Mouse (Mus musculus) testis, adult 2 months (tissue): ENCODE measurements around the gene Rps27l. TPM values are rescaled to one million over a fixed set of nuclear protein-coding genes. Genes with fewer than 3 reads are reported as not detected.

Experiments
- H3K27ac ChIP-seq: fragments of 200-500 bp; 2 replicates; pipeline ENCODE4 v1.5.1; 2012; ENCODE audit warnings: low read depth, low read length; ENCODE audit not compliant: control insufficient read depth, insufficient read depth
- H3K27me3 ChIP-seq: fragments of 200-500 bp; 2 replicates; pipeline ENCODE4 v1.6.1; 2012; ENCODE audit warnings: mild to moderate bottlenecking, low read length, moderate library complexity; ENCODE audit not compliant: control insufficient read depth, insufficient read depth
- H3K36me3 ChIP-seq: fragments of 200-500 bp; 2 replicates; pipeline ENCODE4 v1.6.1; 2012; ENCODE audit warnings: mild to moderate bottlenecking, low read length; ENCODE audit not compliant: control insufficient read depth, insufficient read depth
- H3K4me1 ChIP-seq: fragments of 200-500 bp; 2 replicates; pipeline ENCODE4 v1.6.1; 2012; ENCODE audit warnings: low read length; ENCODE audit not compliant: control insufficient read depth, insufficient read depth
- H3K4me3 ChIP-seq: fragments of 200-500 bp; 2 replicates; pipeline ENCODE4 v1.5.1; 2012; ENCODE audit warnings: low read depth, mild to moderate bottlenecking, low read length, moderate library complexity, mixed read lengths; ENCODE audit not compliant: control insufficient read depth
- CTCF ChIP-seq: fragments of 200-500 bp; IDR thresholded peaks from 2 replicates; pipeline ENCODE4 v1.5.1; 2012; ENCODE audit warnings: low read depth, mild to moderate bottlenecking, inconsistent platforms, low read length, moderate library complexity; ENCODE audit not compliant: control insufficient read depth, insufficient read depth, insufficient replicate concordance
- POLR2A ChIP-seq: fragments of 200-500 bp; IDR thresholded peaks from 2 replicates; pipeline ENCODE4 v1.6.1; 2012; ENCODE audit warnings: low read depth, mild to moderate bottlenecking, inconsistent platforms, low read length, moderate library complexity; ENCODE audit not compliant: control insufficient read depth
- polyA plus RNA-seq: library from polyadenylated mRNA; depleted of rRNA; stranded (reverse); fragments of >200 nt; gene quantifications from 2 replicates; pipeline ENCODE4 v1.2.3, GENCODE M21; 2012

Rps27l gene
- polyA plus RNA-seq, 1 experiment: 75.7 TPM

GRCm38 (mm10) chr9:66967492-66967891 lies 21.6 kb downstream of the Rps27l start:
- TF ChIP-seq CTCF: no peak
- no peak for TF ChIP-seq POLR2A
- Histone ChIP-seq H3K27me3 (no peaks in the 10 kb centered on the region), H3K36me3 (no peaks in the 10 kb centered on the region; the same call in 1 of the 2 replicates), H3K4me1 (no peaks in the 10 kb centered on the region), H3K4me3 (no peak overlapping the region), H3K27ac (no peak overlapping the region)

GRCm38 (mm10) chr9:66971116-66971515 lies 25.2 kb downstream of the Rps27l start:
- H3K4me1 ChIP-seq: no peaks in the 10 kb centered on the region; the same call in 1 of the 2 replicates
- no peak overlapping the region for H3K4me3 ChIP-seq
- no peak overlapping the region for H3K27ac ChIP-seq
- H3K27me3 ChIP-seq: no peaks in the 10 kb centered on the region
- H3K36me3 ChIP-seq: no peaks in the 10 kb centered on the region; the same call in 1 of the 2 replicates
- TF ChIP-seq POLR2A: no peak
- no peak for TF ChIP-seq CTCF

- TF ChIP-seq CTCF (no peak), POLR2A (no peak)
- Histone ChIP-seq H3K36me3 (no peaks in the 10 kb centered on the region; the same call in 1 of the 2 replicates), H3K27ac (peak overlapping the region; percentile 41), H3K4me1 (peaks cover 2% of the 10 kb centered on the region; the same call in 1 of the 2 replicates), H3K27me3 (no peaks in the 10 kb centered on the region), H3K4me3 (peak overlapping the region; percentile 86)
Observed at GRCm38 (mm10) chr9:66974721-66975225, 28.9 kb downstream of the Rps27l start.

- TF ChIP-seq POLR2A (peak; percentile 48; the same call in 1 of the 2 replicates), CTCF (no peak)
- no peaks in the 10 kb centered on the region for H3K27me3 ChIP-seq
- no peaks in the 10 kb centered on the region; the same call in 1 of the 2 replicates for H3K36me3 ChIP-seq
- peaks cover 2% of the 10 kb centered on the region; the same call in 1 of the 2 replicates for H3K4me1 ChIP-seq
- H3K4me3 ChIP-seq: peak within 1 kb of the TSS; percentile 86
- peak within 1 kb of the TSS; percentile 41 for H3K27ac ChIP-seq
Observed at GRCm38 (mm10) chr9:66975239-66975645, 29.4 kb downstream of the Rps27l start, which contains the start of gene Lactb. Lactb (minus strand) TSS chr9:66975484.

- TF ChIP-seq CTCF (no peak), POLR2A (no peak)
Observed at GRCm38 (mm10) chr9:66977121-66977520, 31.2 kb downstream of the Rps27l start.

GRCm38 (mm10) chr9:66977982-66978381 lies 32.1 kb downstream of the Rps27l start:
- TF ChIP-seq POLR2A (no peak), CTCF (no peak)
- Histone ChIP-seq H3K4me3 (no peak overlapping the region), H3K36me3 (no peaks in the 10 kb centered on the region), H3K4me1 (peaks cover 2% of the 10 kb centered on the region; the same call in 1 of the 2 replicates), H3K27me3 (no peaks in the 10 kb centered on the region), H3K27ac (no peak overlapping the region)

More at GRCm38 (mm10) chr9:66977121-66977520, 31.2 kb downstream of the Rps27l start:
- Histone ChIP-seq H3K4me1 (peaks cover 2% of the 10 kb centered on the region; the same call in 1 of the 2 replicates), H3K36me3 (no peaks in the 10 kb centered on the region), H3K27me3 (no peaks in the 10 kb centered on the region), H3K4me3 (no peak overlapping the region), H3K27ac (no peak overlapping the region)

GRCm38 (mm10) chr9:66978468-66978867 lies 32.6 kb downstream of the Rps27l start:
- Histone ChIP-seq H3K27me3 (no peaks in the 10 kb centered on the region), H3K27ac (no peak overlapping the region), H3K4me1 (peaks cover 2% of the 10 kb centered on the region; the same call in 1 of the 2 replicates), H3K36me3 (no peaks in the 10 kb centered on the region), H3K4me3 (no peak overlapping the region)
- TF ChIP-seq POLR2A: no peak
- TF ChIP-seq CTCF: no peak

GRCm38 (mm10) chr9:66980458-66980857 lies 34.6 kb downstream of the Rps27l start:
- no peak overlapping the region for H3K27ac ChIP-seq
- H3K4me3 ChIP-seq: no peak overlapping the region
- peaks cover 2% of the 10 kb centered on the region; the same call in 1 of the 2 replicates for H3K4me1 ChIP-seq
- no peaks in the 10 kb centered on the region for H3K36me3 ChIP-seq
- H3K27me3 ChIP-seq: no peaks in the 10 kb centered on the region
- TF ChIP-seq CTCF: peak; percentile 59; the same call in 1 of the 2 replicates
- no peak for TF ChIP-seq POLR2A
